Mouse (Mus musculus): ENCODE data around the gene Egln3. TPM values are rescaled to one million over a fixed set of nuclear protein-coding genes. Genes with fewer than 3 reads are reported as not detected.

Gene Egln3
- total and polyA plus RNA-seq, 3 experiments, result 0.11 TPM; not detected in 2

DNA sequence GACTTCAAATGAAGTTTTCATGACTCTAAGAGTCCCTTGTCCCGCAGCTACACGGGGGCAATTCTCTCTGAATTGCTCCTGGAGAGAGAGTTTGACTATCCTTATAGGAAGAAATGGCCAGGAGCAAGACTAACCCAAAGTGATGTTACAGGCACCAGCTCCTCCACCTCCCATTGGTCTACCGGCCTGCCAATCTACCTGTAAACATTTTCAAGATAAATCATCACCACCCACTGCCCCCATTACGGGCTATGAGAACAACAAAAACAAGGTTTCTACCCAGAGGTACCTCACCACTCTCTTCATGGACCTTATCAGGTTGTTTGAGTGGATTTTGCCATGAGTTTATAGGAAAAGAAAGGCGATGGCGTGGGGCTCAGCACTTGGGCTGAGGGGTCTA is 1.4 kb downstream of the Egln3 start:
- Histone ChIP-seq H3K27ac (ENCODE audit: insufficient read depth, low read depth) (no peak overlapping the region), H3K4me1 (ENCODE audit: control insufficient read depth in 1 of 2, insufficient read depth in 2 of 2) (peaks cover 0 to 22% of the 10 kb centered on the region in 2 experiments; a peak in 2 of 4 replicates), H3K9ac (ENCODE audit: insufficient read depth, low read depth) (no peak overlapping the region), H3K4me2 (ENCODE audit: insufficient read depth, low read depth, poor library complexity, severe bottlenecking) (no peak overlapping the region), H3K9me3 (replicated peaks; ENCODE audit: low read length) (peaks cover 3% of the 10 kb centered on the region), H3K4me3 (replicated peaks in 1 of 3; ENCODE audit: low read depth in 2 of 3, low read length in 2 of 3, poor library complexity in 1 of 3) (no peak overlapping the region), H3K36me3 (replicated peaks in 1 of 2; ENCODE audit: control insufficient read depth in 1 of 2, insufficient read depth in 1 of 2, low read length in 1 of 2) (no peaks in the 10 kb centered on the region), H3K27me3 (replicated peaks) (no peaks in the 10 kb centered on the region), H3K79me2 (replicated peaks; ENCODE audit: control insufficient read depth, extremely low read depth, insufficient read depth, poor library complexity, severe bottlenecking) (no peaks in the 10 kb centered on the region)
- dilution Hi-C loops (cut with MboI; ENCODE audit: extremely low pct_ligation_motif_present, extremely low pct_unique_long_range_greater_than_20kb, low sequenced_read_pairs) (no loop called here), in situ Hi-C loops (cut with MboI; ENCODE audit: low pct_ligation_motif_present, low pct_unique_long_range_greater_than_20kb, low sequenced_read_pairs) (loop anchor here (10.0 to 25.0 kb wide), 3 partner anchors 97 to 285 kb away; no protein-coding TSS in a partner anchor)
- TF ChIP-seq MAZ (IDR thresholded peaks at IDR 0.05; ENCODE audit: low read depth, low read length), result no peak
- TF ChIP-seq ZC3H11A (IDR thresholded peaks at IDR 0.05; ENCODE audit: low read depth, low read length), result no peak
- TF ChIP-seq RCOR1 (conservative IDR thresholded peaks at IDR 0.05; ENCODE audit: low read depth, low read length), result no peak
- TF ChIP-seq HCFC1 (IDR thresholded peaks at IDR 0.05; ENCODE audit: low read depth, low read length), result no peak
- no peak for TF ChIP-seq MXI1 (IDR thresholded peaks at IDR 0.05; ENCODE audit: low read depth, low read length)
- no peak for TF ChIP-seq RAD21 (IDR thresholded peaks at IDR 0.05; ENCODE audit: low read depth, low read length)
- no peak for TF ChIP-seq MEF2A (IDR thresholded peaks at IDR 0.05; ENCODE audit: borderline replicate concordance, low read depth, low read length)
- TF ChIP-seq JUND (conservative IDR thresholded peaks at IDR 0.05; ENCODE audit: low read depth, low read length), result no peak
- TF ChIP-seq GABPA (IDR thresholded peaks at IDR 0.05; ENCODE audit: insufficient replicate concordance, low read depth, low read length), result no peak
- TF ChIP-seq EP300 (IDR thresholded peaks at IDR 0.05; ENCODE audit: low read length), result no peak
- TF ChIP-seq NRF1 (IDR thresholded peaks at IDR 0.05; ENCODE audit: low read depth, low read length), result no peak
- TF ChIP-seq ZNF384 (IDR thresholded peaks at IDR 0.05; ENCODE audit: low read depth, low read length), result no peak
- no peak for TF ChIP-seq PAX5 (IDR thresholded peaks at IDR 0.05; ENCODE audit: low read length)
- TF ChIP-seq MAX (IDR thresholded peaks at IDR 0.05; ENCODE audit: low read length), result no peak
- DNase-seq (ENCODE audit: extremely low read depth), result no peak

DNA sequence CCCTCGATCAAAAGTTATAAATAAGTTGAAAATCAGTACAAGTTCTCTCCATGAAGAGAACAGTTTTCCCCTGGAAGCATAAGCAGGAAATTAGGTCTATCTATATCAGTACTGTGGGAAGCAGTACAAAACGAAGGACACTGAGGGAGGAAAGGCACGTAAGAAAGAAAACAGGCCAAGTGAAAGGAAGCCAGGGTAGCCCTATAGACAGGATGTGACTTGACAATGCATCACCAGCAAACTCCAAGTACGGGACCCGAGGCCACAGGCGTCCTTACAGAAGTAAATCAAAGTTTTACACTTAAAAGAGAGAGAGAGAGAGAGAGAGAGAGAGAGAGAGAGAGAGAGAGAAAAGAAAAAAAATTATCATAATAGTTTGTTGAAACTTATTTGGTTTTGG is 2.8 kb downstream of the Egln3 start:
- no peaks in the 10 kb centered on the region for H3K9me3 ChIP-seq (replicated peaks; ENCODE audit: low read length)
- no peaks in the 10 kb centered on the region for H3K27me3 ChIP-seq (replicated peaks)
- TF ChIP-seq ZMIZ1 (IDR thresholded peaks at IDR 0.05; ENCODE audit: low read depth, low read length) (no peak), HCFC1 (IDR thresholded peaks at IDR 0.05; ENCODE audit: low read depth, low read length) (no peak), POLR2A (IDR thresholded peaks at IDR 0.05; ENCODE audit: low read depth, low read length) (no peak), TBP (conservative IDR thresholded peaks at IDR 0.05; ENCODE audit: low read depth, low read length) (no peak), ZC3H11A (IDR thresholded peaks at IDR 0.05; ENCODE audit: low read depth, low read length) (no peak), NELFE (IDR thresholded peaks at IDR 0.05; ENCODE audit: low read depth, low read length) (no peak), USF1 (IDR thresholded peaks at IDR 0.05; ENCODE audit: low read depth, low read length) (no peak), SIN3A (IDR thresholded peaks at IDR 0.05; ENCODE audit: low read length) (no peak)
- peaks cover 0 to 22% of the 10 kb centered on the region in 2 experiments; a peak in 2 of 4 replicates for H3K4me1 ChIP-seq (ENCODE audit: control insufficient read depth in 1 of 2, insufficient read depth in 2 of 2)
- no peak overlapping the region for H3K27ac ChIP-seq (ENCODE audit: insufficient read depth, low read depth)
- in situ Hi-C loops (cut with MboI; ENCODE audit: low pct_ligation_motif_present, low pct_unique_long_range_greater_than_20kb, low sequenced_read_pairs), result loop anchor here (10.0 to 25.0 kb wide), 3 partner anchors 96 to 286 kb away; no protein-coding TSS in a partner anchor
- DNase-seq (ENCODE audit: extremely low read depth), result no peak
- H3K36me3 ChIP-seq (replicated peaks in 1 of 2; ENCODE audit: control insufficient read depth in 1 of 2, insufficient read depth in 1 of 2, low read length in 1 of 2), result no peaks in the 10 kb centered on the region
- H3K4me2 ChIP-seq (ENCODE audit: insufficient read depth, low read depth, poor library complexity, severe bottlenecking), result no peak overlapping the region
- no peaks in the 10 kb centered on the region for H3K79me2 ChIP-seq (replicated peaks; ENCODE audit: control insufficient read depth, extremely low read depth, insufficient read depth, poor library complexity, severe bottlenecking)
- H3K4me3 ChIP-seq (replicated peaks in 1 of 3; ENCODE audit: low read depth in 2 of 3, low read length in 2 of 3, poor library complexity in 1 of 3), result no peak overlapping the region
- dilution Hi-C loops (cut with MboI; ENCODE audit: extremely low pct_ligation_motif_present, extremely low pct_unique_long_range_greater_than_20kb, low sequenced_read_pairs), result no loop called here
- no peak overlapping the region for H3K9ac ChIP-seq (ENCODE audit: insufficient read depth, low read depth)
